Mouse (Mus musculus) urinary bladder, postnatal 10 days (tissue): Measurements from ENCODE around the gene Msrb3.
"Not testable (repeated sequence)": the region's sequence is repeated elsewhere in the genome, so short reads cannot be mapped to it uniquely, and the experiment has no call there.

Source experiments
- DNase-seq: peaks from one replicate; pipeline ENCODE4 v3.0.0; 2022; ENCODE audit warnings: low spot score

Msrb3 gene

GRCm38 (mm10) chr10:120749556-120749955, 149.3 kb downstream of the Msrb3 start:
- DNase-seq = not testable (repeated sequence)

GRCm38 (mm10) chr10:120748156-120748555, 150.7 kb downstream of the Msrb3 start:
- no peak for DNase-seq

- no peak for DNase-seq
Measured at GRCm38 (mm10) chr10:120745138-120745856, 153.6 kb downstream of the Msrb3 start.

GRCm38 (mm10) chr10:120744441-120745137, 154.3 kb downstream of the Msrb3 start:
- DNase-seq = no peak

- DNase-seq = no peak
Measured at GRCm38 (mm10) chr10:120736508-120737069, 162.3 kb downstream of the Msrb3 start.

GRCm38 (mm10) chr10:120735722-120736507, 163.0 kb downstream of the Msrb3 start:
- DNase-seq = no peak

- DNase-seq = no peak
Measured at GRCm38 (mm10) chr10:120734364-120734763, 164.5 kb downstream of the Msrb3 start.
